Mouse (Mus musculus): Measurements from ENCODE around the gene Mrpl58.

- TF ChIP-seq CTCF (conservative IDR thresholded peaks at IDR 0.05; ENCODE audit: low read length): no peak
- no peak for TF ChIP-seq POU5F1 (IDR thresholded peaks at IDR 0.05; ENCODE audit: borderline replicate concordance, low read length)
Observed at GRCm38 (mm10) chr11:115381276-115381675, 22.3 kb upstream of the Mrpl58 start.

Data from E14TG2a.4 (cell line).